Mouse (Mus musculus): ENCODE measurements at regions not wholly inside any gene's neighbourhood (a gene's known extent, or its start where the extent isn't known, plus 50 kb on each side); places are given as distances from the start of the nearest gene placed in this dataset.

DNA sequence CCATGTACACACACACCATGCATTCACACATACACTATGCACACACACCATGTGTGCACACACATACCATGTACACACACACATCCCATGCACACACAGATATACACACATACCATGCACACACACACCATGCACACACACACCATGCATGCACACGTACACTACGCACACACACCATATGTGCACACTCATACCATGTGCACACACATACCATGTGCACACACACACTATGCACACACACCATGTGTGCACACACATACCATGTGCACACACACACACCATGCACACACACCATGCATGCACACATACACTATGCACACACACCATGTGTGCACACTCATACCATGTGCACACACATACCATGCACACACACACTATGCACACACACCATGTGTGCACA, 87.1 kb upstream of the Tmem150c start:
- no peak for DNase-seq (ENCODE audit: low read depth, low spot score)

DNA sequence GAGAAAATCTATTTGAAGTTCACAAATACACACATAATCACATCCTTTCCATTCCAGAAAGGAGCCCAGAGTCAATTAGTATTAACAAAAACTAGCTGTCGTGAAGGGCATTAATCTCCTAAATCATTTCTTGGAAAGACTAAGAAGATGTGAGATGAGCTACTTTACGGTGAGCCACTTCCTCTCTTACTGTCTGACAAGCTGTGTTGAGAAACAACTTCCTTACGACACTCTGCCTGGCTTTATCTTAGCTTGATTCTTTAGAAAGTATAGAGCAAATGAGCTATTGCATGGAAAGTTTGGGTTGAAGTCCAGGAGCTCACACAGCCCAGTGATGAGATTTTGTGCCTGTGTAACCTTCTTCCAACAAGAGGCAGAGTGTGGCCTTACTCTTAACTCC, 85.2 kb upstream of the Tmem150c start:
- DNase-seq (ENCODE audit: low read depth, low spot score): no peak

DNA sequence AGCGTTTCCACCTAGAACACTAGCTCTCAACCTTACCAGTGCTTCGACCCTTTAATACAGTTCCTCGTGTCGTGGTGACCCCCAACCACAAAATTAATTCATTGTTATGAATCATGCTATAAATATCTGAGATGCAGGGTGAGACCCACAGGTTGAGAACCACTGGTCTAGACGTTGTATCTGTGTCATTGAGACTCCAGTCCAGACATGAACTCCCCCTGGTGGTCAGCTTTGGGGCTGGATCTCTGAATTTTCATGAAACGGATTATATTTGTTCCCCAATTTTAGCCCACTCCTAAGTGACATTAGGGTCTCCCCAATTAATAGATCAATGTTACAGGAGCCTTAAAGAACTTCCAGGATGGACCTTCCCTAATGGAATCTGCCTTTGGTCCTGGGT, 81.3 kb upstream of the Tmem150c start:
- DNase-seq (ENCODE audit: low read depth, low spot score): no peak

DNA sequence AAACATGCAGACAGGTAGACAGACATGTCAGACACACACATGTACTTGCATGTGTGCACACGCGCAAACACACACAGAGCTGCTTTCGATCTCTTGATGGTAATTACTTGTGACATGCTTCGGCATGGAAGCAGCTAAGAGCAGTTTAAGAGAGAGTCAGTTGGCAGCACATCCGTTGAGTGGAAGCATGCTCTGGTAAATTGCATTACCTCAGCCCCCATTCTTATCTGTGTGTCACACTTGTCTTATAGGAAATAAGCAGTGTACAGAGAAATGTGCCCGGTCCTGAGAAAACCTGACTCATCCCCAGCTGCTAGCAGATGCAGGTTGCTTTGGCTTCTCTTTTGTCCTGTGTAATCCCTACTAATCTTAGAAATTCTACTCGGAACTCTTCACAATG, 80.0 kb upstream of the Tmem150c start:
- DNase-seq (ENCODE audit: low read depth, low spot score): no peak

DNA sequence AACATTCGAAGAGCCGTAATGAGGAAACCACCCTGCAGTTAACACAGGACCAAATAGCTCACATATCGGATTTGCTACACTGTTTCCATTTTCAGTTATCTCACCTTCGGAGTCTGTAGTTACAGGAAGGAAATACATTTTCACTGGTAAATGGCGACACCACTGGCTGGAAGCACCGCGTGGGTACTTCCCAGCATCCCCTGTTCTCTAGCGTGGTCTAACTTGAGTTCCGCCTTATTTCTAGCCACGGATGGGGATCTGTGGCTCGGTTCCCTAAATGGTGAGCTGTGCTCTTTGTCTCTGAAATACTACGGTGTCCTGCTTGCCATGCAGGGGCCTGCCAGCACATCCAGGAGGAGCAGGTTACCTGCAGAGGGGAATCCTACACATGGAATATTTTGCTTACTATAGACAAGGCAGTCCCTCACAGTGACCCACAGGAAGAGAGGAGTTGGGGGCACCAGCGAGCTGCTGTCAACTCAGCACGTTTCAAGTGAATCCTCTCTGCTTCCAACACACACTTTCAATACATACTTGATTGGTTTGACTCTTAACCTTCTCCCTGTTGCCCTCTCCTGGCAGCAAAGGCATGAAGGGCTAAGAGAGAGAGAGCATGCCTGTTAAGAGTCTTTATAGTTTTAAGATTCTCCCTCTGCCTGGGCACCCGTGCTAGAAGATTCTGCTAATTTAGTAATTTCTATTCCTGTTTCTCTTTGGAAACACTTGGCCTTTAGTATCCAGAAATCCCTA, 78.9 kb upstream of the Tmem150c start:
- no peak for DNase-seq (ENCODE audit: low read depth, low spot score)

DNA sequence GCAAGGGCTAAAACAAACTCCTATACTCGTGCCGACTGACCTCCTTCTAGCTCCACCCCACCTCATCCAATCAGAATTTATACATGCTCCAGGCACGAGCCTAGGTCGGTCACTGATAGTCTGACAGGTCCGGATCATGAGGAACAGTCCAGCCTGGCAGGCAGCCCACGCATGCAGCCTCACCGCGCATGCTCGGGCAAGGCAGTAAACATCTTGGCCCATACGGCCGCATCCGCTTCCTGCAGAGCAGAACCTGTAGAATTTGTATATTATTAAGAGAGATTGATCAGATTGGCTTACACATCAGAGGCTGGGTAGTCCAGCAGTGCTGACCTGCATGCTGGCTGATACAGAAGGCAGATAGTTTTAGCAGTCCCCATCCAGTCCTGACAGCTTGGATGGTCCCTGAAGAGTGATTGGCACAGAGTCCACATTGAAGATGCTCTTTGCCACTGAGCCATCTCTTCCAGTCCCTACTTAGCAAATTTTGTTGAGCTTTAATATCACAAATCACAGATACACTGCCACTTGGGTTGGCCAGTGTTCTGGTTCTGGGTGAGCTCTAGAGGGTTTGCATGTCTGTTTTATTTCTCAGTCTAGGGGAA, 78.2 kb upstream of the Tmem150c start:
- no peak for DNase-seq (ENCODE audit: low read depth, low spot score)

DNA sequence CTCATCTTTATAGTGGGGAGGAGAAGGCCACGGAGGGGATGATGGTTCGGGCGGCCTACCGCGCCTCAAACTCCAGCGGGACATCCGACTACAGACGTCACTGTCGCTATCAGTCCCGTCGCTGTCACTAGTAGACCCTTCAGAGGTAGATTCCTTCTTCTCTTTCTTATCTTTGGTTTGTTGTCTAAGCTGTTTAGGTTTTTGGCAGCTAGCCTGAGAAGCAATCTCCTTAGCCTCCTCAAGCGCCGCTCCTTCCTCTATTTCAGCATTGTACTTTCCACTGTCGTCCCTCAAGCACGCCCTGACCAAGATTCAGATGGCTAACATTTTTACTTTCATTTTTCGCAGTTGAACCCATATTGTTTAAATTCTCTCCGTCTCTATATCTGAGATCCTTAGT, 76.7 kb upstream of the Tmem150c start:
- DNase-seq (ENCODE audit: low read depth, low spot score): no peak

DNA sequence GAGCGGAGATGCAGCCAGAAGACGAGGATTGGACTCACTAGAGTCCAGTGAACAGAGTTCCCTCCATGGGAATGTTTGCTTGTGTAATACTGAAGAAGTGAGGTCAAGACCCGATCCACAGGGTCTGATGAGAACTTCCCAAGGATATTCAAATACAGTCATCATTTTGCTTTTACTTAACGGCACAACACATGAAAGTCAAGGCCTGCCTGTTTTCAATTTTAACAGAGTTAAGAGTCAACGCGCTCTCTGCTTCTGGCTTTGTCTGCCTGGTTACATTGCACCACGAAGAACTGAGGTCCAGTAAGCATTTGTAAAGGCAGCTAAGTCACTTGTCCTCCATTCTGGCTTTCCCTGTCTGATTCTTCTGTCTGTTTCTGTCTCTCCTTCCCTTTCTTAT, 72.5 kb upstream of the Tmem150c start:
- DNase-seq (ENCODE audit: low read depth, low spot score): no peak

DNA sequence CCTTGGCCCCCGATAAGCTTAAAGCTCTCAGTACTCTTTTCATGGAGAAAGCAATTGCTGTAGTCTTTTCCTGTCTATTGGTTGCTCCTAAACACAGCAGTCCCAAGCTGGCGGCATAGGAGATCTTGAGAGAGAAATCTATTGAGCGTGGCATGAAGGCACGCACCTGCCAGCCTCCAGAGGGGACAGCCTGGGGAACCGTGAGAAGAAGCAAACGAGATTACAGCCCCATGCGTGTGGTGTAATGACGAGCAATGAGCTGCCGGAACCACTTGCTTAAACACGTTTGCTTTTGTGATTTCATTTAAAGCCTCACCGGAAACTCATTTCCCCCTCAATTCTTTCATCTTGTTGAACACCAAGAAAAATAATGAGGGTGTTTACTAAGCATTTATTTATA, 72.0 kb upstream of the Tmem150c start:
- DNase-seq (ENCODE audit: low read depth, low spot score): no peak

DNA sequence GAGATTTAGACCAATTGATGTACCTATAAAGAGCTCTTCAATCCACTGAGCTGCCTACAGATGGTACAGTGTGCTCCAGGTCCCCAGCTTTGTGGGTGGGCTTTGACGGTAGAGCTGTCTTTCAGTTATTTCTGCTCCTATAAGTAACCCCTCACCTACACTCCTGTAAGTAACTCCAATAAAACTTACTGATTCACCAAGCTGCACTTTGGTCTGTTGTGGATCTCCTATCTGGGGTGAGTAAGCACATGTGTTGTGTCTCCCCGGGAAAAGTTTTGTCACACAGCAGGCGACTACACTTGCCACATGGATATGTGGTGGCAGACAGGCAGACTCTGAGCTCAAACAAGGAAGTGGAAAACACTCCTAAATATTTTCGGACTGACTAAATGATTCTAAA, 70.4 kb upstream of the Tmem150c start:
- no peak for DNase-seq (ENCODE audit: low read depth, low spot score)

DNA sequence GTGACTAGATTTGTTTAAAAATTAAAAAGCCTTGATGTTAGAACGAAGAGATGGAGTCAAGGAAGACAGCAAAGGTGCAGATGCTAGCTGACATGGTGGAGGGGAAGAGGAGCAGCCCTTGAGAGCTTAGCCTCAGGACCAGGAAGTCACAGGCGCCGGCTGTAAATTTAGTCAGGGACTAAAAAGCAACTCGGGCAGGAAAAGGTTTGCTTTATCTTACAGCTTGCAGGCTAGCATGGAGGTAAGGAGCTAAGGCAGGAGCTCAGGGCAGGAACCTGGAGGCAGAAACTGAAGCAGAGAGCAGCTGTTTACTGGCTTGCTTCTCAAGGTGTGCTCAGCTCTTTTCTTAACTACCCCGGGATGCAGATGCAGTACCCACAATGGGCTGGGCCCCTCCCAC, 68.3 kb upstream of the Tmem150c start:
- no peak for DNase-seq (ENCODE audit: low read depth, low spot score)

DNA sequence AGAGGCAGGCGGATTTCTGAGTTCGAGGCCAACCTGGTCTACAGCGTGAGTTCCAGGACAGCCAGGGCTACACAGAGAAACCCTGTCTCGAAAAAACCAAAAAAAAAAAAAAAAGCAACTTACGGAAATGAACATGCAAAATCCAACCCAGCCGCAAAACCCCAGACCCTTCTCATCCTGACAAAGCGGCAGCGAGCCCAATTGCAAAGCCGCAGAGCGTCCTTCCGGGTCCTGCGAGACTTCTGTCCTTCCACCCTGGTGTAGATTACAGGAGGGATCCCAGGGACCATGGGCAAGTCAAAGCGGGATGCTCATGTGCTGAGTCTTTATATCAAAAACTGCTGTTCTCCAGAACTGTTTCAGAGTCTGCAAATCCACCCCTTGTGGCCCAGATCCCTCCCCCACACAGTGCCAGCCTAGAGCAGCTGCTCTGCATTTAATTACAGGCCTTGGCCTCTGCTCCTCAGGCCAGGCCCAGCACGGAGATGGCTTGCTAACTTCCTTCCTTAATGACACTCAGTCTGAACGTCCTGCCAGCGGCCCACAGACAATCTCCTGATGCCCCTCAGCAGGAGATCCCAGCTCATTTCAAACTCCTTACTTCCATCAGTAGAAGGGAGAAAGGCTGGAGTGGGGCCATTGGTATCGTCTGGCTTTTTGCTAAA, 67.1 kb upstream of the Tmem150c start:
- no peak for DNase-seq (ENCODE audit: low read depth, low spot score)

DNA sequence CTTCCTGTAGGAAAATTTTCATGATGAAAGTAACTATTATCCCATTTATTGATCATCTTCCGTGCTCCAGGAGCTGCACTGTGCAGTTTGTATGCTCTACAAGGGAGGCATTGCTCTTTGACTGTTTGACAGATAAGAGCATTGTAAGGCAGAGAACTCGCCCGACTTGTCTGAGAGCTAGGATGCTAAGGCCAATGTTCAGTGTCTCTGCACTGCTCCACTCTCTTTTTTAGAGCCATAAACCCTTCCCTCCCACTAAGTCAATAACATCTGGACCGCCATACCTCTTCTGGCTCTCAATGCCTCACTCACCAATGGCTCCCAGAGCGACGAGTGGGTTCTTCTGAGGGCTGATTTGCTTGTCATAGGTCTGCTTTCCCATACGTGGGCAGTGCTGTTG, 65.9 kb upstream of the Tmem150c start:
- no peak for DNase-seq (ENCODE audit: low read depth, low spot score)

DNA sequence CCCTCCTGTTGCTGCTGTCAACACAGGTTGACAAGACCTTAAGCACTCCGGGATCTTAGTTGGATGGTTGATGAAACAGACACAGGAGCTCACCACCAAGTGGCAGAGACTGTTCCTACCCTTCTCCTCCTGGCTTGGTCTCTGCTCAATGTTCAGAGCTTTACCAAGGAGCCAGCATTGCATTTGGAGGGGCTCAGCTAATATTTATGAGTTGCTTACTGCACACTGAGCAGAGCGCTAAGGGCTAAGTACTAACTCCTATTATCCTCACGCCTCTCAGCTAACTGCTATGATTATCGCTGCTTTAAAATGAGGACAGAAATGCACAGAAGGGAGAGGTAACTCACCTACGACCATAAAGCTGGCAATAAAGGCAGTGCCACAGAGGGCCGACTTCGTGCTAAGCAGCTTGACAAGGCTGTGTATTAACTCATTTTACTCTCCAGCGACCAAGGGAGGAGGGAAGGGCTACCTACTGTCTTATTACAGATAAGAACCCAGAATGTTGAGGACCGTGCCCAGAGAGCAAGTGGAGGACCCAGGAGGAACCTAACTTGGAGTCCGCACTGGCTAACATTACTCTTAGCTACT, 65.3 kb upstream of the Tmem150c start:
- no peak for DNase-seq (ENCODE audit: low read depth, low spot score)

DNA sequence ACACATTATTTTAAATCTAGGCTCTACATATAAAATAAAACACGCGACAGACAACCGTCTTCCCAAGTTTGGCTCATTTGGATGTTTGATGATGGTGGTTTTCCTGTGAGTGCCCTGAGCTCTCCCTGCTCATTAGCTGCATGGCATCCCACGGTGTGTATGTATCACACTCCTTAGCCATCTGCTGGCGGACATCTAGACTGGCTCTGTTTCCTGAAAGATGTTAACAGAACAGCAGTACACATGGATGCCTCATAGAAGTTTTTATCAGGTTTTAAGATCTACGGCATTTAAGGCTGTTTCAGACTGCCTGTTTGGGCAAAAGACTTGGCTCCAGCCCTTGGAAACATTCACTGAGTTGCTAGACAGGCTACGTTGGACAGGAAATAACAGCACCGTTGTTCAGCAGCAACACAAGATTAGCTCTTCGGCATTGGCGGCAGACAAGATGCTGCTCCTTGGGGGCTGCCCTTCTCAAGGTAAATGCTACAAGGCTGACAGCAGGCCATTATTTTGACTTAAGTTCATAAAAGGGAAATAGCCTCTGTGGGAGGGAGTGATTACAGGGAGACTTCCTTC, 61.5 kb upstream of the Tmem150c start:
- DNase-seq (ENCODE audit: low read depth, low spot score): no peak

DNA sequence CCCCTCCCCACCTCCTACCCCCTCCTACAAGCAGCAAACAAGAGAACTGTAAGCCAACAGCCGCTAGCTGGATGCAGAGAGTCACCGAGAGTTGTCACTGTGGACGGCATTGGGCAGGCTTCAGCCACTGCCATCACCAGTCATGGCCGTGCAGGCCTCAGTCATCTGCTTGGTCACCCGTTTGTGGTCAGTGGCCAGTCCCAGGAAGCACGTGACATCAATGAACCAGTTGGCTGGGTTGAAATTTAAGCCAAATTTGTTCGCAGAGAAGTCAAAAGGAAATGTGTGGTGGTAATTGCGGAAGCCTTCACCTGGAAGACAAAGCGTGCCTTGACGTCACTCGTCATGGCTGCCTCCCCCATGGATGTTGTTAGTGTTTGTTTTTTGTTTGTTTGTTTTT, 60.7 kb upstream of the Tmem150c start:
- DNase-seq (ENCODE audit: low read depth, low spot score): no peak

DNA sequence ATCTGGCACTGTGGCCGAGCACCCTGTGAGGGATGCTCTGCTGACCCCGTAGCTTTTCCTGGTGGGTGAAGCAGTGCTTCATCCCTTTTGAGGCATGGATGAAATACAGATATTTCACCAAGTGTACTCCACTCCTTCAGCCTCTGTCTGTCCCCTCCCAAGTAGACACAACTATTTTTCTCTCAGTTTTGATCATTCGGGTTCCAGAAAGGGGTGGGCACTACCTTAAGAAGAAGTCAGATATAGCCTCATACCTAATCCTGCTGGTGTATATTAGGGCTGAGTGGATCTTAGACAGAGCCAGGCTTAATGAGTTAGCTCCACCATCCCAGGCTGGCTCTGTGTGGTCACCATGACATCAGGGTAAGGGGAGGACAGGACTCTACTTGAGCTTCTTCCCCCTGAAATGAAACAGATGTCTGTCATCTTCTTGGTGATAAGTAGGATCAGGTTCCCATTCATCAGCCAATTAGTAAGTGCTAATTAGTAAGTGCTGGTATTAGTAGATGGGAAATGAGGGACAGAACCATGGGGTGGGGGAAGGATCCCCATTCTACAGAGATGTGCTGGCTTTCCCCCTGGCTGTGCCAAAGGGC, 58.7 kb upstream of the Tmem150c start:
- DNase-seq (ENCODE audit: low read depth, low spot score): no peak

DNA sequence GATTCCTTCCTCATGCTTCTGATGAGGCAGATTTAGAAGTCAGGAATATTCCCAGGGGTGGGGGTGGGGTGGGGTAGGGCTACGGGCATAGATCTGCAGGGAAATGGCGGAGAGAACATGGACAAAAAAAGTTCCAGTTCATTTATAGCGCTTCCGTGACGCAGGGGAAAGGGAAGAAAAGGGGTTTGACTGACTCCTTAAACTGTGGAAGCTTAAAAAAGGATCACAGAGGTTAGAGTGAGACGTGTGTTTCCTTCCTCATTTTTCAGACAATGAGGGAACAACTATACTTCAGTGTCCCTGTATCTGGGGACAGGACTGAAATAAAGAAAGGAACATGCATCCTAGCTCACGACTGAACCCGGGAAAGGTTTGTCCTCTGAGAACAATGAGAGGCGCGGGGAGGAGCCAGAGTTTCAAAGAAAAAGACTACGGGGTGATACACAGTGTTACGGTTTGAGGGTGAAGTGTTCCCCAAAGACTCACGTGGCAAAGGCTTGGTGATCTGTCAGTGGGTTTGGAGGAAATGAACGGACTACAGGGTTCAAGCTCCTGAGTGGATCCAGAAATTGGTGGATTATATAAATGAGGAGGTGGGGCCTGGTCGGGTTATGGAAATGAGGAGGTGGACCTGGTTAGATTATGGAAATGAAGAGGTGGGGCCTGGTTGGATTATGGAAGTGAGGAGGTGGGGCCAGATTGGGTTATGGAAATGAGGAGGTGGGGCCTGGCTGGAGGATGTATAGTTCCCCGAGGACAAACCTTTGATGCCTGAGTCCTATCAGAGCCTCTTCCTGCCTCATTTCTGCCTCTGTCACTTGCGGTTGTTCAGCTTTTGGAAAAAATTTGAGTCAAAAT, 57.8 kb upstream of the Tmem150c start:
- no peak for DNase-seq (ENCODE audit: low read depth, low spot score)

DNA sequence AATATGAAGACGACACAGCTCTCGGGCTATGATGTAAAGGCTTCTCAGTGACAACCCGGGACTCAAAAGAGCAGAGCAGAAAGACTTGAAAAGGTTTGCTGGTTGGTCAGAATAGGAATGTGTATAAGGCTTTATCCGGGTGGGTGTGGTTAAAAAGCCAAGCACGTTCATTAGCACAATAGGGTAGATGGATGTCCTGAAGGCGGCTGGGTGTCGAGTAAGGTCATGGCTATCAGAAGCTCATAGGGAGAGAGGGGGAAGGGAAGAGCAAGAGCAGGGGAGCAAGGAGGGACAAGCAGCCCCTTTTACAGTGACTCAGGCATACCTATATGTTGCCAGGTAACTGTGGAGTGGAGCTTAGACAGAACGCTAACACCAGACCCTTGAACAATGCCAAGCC, 54.3 kb upstream of the Tmem150c start:
- DNase-seq (ENCODE audit: low read depth, low spot score): no peak

DNA sequence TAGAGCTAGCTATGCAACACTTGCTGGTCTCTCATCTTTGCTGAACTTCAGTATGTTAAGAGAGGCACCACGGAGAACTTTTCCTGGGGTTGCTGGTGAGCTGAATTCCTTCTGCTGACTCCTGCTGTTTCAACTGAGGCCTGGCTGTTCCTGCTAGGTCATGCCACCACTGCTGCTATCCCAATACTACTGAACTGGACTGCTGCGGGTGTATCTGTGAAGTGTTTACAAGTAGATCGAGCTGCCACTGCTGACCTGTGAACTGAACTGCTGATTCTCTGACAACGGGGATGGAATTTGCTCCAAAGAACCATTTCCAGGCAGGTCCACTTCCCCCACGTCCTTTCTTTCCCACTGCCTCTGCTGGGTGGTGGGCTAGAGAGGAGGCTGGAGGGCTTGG, 51.1 kb upstream of the Tmem150c start:
- no peak for DNase-seq (ENCODE audit: low read depth, low spot score)
